Mouse (Mus musculus): ENCODE data around the gene Olfr272. TPM values are rescaled to one million over a fixed set of nuclear protein-coding genes. Genes with fewer than 3 reads are reported as not detected.
A peak's percentile ranks its signal among the peaks of the same experiment; 100 is the strongest.

Gene Olfr272
- not detected in 2 replicates for total RNA-seq (2021)
- long read RNA-seq, experiment 1, result 0 reads
- long read RNA-seq, experiment 2, result 0 reads

DNA sequence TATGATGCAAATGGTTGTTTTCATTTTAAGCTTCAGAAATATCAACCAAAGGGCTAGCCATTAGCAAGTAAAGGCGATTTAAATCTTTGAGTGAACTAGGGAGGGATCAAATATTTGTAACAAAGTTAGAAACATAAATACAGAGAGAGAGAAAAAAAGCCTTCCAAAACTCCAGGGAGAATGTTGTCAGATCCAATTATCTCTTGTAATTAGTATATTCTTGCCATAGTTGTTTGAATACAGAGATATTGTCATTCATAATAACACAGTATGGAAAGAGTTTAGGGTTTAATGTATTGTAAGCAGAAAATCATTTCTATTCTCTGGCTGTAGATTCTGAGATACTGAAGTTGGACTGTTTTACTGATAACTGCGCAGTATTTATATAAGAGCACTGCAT, at the start of gene Olfr272:
TSS of gene Olfr272 (minus strand) at position 101 of the 400 bp plus-strand sequence.
- no peak for DNase-seq

DNA sequence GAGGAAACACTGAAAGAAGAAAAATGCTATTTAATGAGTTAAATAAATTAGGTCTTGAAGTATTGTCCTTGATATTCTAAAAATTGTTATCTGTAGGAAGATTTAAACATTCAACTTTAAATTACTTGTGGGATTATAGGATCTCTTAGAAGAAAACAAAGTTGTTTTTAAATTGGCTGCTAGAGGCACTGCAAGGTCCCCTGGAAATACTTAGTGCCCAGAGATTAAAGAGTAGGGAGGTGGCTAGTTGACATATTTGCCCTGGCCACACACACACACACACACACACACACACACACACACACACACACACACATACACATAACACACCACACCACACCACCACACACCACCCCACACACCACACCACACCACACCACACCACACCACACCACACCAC, 45.3 kb upstream of the Olfr272 start, which contains the start of gene Olfr270:
TSS of gene Olfr270 (plus strand) at position 301 of the 400 bp plus-strand sequence.
- no peak for DNase-seq

DNA sequence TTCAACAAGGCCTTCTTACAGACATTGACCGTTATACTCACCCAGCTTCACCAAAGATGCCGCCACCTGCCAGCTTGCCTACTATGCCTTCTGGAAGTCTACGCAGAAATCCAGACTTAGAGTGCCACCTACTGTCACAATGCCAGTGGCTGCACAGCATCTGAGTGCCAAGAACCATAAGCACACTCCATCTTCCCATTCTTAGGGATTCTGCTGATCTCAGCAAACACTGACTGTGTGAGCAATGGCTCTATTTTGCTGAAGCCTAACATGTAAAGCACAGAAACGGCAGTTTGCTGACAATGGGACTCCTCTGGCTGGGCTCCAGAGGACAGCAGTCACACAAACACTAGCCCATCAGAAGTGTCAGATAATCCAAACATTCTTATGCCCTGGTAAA, 39.7 kb upstream of the Olfr272 start:
- peak; percentile 10 for DNase-seq

GRCm38 (mm10) chr4:52949005-52949404, 30.0 kb upstream of the Olfr272 start:
- no peak for DNase-seq

DNA sequence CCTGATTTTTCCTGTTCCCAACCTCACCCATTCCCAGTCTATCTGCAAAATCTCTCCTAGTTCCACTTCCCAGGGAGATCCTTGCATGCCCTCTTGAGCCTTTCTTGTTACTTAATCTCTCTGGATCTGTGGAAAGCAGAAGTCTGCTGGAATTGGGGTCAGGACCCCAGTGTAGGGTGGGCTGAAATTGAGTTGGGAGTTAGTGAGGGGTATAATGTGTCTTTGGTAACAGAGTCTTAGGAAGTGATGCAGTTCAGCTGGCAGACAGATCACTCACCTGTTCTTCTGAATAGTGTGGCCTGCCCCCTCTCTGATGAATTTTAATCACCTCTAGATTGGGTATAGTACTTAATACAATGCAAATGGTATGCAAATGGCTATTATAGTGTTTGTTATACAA, 27.7 kb upstream of the Olfr272 start:
- DNase-seq, result no peak

- no peak for DNase-seq
Measured at GRCm38 (mm10) chr4:52930480-52930879, 11.5 kb upstream of the Olfr272 start.

DNA sequence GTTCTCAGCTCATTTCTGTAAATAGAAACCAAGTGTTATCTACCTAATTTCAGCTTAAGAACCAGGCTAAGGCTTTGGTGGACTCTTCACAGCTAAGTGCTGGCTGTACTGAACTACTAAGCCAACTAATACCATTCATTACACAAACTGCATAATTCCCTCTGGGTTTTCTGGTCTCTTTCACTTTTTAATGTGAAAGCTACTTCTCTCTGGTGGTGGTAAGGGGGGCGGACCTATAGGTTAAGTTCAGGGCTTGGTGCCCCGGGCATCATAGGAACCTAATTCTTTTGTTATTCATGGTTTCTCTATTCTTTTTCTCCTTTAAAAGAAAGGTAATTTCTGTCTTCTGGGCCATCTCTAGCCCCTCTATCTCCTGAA, 1.7 kb downstream of the Olfr272 start:
- no peak for DNase-seq

DNA sequence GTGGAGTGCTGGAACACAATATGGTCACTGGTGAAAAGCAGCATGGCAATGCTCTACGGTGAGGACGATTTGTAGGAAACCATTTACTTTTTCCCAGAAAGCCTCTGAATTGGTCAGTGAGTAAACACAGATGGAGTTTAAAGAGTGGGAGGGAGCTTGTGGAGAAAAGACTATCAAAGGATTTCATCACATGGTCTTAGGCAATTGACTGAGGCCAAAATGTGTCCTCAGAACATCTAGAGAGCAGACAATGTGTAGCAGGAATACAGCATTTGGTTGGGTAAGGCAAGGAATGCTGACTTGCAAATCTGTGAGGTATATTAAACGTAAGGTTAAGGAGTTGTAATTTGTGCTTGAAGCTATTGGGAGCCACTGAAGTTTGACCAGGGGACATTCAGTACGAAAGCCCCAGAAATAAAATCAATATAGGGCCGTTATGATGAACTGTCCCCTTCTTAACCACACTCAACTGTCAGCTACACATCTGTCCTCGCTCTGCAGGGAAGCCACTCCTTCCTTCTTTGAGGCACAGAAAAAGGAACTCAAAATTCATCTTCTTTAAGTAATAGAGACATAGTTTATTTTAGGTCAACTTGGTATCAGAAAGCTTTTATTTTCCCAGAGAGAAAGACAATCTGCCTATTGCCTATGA, 2.2 kb downstream of the Olfr272 start:
- DNase-seq, result no peak

GRCm38 (mm10) chr4:52912409-52912808, 6.6 kb downstream of the Olfr272 start:
- no peak for DNase-seq

DNA sequence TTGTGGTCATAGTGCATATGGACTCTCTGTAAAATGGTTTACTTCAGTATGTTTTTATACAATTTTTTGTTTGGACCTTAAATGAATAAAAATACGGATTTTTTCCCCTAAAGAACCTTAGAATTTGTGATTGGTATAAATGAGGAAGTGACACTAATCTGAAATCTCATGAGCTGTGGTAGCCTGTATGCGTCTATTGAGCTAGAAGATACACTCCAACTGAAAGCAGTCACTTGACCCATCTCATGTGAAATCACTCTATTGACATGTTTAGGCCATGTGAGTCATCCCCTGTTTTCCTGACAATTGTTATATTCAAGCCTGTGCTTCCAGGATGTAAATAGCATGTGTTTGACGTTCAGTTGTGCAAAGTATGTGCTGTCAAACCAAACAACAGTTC, 9.4 kb downstream of the Olfr272 start:
- no peak for DNase-seq

DNA sequence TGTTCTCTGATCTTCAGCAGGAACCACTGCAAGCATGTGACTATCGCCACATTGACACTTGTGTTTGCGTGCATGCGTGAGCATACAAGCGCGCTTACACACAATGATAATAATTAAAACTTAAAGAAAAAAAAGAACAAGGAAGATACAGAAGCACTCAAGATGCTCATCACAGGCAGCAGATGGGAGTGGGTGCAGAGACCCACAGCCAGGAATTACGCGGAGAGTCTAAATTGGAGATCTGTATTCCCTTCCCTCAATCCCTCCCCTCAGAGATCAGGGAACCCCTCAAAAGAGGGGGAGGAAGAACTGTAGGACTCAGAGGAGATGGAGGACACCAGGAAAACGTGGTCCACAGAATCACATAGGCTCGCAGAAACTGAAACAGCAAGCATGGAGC, 54.8 kb downstream of the Olfr272 start:
- DNase-seq, result no peak

Other genes starting within 250 kb of the Olfr272 start
- not detected in 2 replicates for gene Olfr275, start 104.6 kb downstream of the Olfr272 start, total RNA-seq (2021)
- gene Olfr273, start 59.9 kb downstream of the Olfr272 start, total RNA-seq (2021), result not detected in 2 replicates
- gene Olfr270, start 45.4 kb upstream of the Olfr272 start, total RNA-seq (2021), result not detected in 2 replicates
- gene Nipsnap3a, start 70.1 kb upstream of the Olfr272 start, total RNA-seq (2021), result not detected in 2 replicates
- 34.4 and 45.2 TPM in 2 replicates for gene Nipsnap3b, start 92.7 kb upstream of the Olfr272 start, total RNA-seq (2021)
- 164 and 209 TPM in 2 replicates for gene Abca1, start 240.7 kb upstream of the Olfr272 start, total RNA-seq (2021)